Mouse (Mus musculus) limb, embryonic 10.5 days (tissue): ENCODE data around the gene Hist1h2ak. TPM values are rescaled to one million over a fixed set of nuclear protein-coding genes. Genes with fewer than 3 reads are reported as not detected.
"Not testable (repeated sequence)": the region's sequence is repeated elsewhere in the genome, so short reads cannot be mapped to it uniquely, and the experiment has no call there.

Source experiments
- DNase-seq: peaks from one replicate; pipeline ENCODE4 v3.0.0-alpha.2; 2017; ENCODE audit warnings: low spot score
- H3K27ac ChIP-seq: fragments of 300-500 bp; sonication (generic); 2 replicates; pipeline ENCODE4 v1.5.1; 2016; ENCODE audit warnings: mild to moderate bottlenecking
- H3K27me3 ChIP-seq: fragments of 300-500 bp; sonication (generic); 2 replicates; pipeline ENCODE4 v1.6.1; 2016; ENCODE audit warnings: low read depth, mild to moderate bottlenecking; ENCODE audit not compliant: poor library complexity, severe bottlenecking
- H3K36me3 ChIP-seq: fragments of 300-500 bp; sonication (generic); 2 replicates; pipeline ENCODE4 v1.6.1; 2016; ENCODE audit warnings: mild to moderate bottlenecking, moderate library complexity
- H3K4me1 ChIP-seq: fragments of 300-500 bp; sonication (generic); 2 replicates; pipeline ENCODE4 v1.6.1; 2016
- H3K4me3 ChIP-seq: fragments of 300-500 bp; sonication (generic); 2 replicates; pipeline ENCODE4 v1.5.1; 2016; ENCODE audit warnings: mild to moderate bottlenecking, moderate library complexity
- H3K9me3 ChIP-seq: fragments of 300-500 bp; sonication (generic); replicated peaks from 2 replicates; pipeline ENCODE4 v1.6.1; 2016; ENCODE audit warnings: mild to moderate bottlenecking
- WGBS: fragments of 180-500 bp; shearing (Covaris S2); methylation state at CpG from one replicate; pipeline ENCODE4 v1.1.7; 2016; 5-methylcytosine and 5-hydroxymethylcytosine counted together
- polyA plus RNA-seq: library from polyadenylated mRNA; unstranded; fragments of >200 nt; fragmentation: Nextera tagmentation; extraction: Ambion mirVana; gene quantifications from 2 replicates; pipeline ENCODE4 v1.2.1, GENCODE M21; 2016

Hist1h2ak gene
- polyA plus RNA-seq, 1 experiment from 2014 or later: 19.6 TPM

GRCm38 (mm10) chr13:21751417-21751816, 2.2 kb downstream of the Hist1h2ak start:
- Histone ChIP-seq H3K27ac (peak overlapping the region; percentile 92), H3K36me3 (no peaks in the 10 kb centered on the region), H3K4me1 (peaks cover 27% of the 10 kb centered on the region), H3K4me3 (peak overlapping the region; percentile 61; the same call in 1 of the 2 replicates), H3K27me3 (no peaks in the 10 kb centered on the region), H3K9me3 (no peaks in the 10 kb centered on the region)
- no peak for DNase-seq

DNA sequence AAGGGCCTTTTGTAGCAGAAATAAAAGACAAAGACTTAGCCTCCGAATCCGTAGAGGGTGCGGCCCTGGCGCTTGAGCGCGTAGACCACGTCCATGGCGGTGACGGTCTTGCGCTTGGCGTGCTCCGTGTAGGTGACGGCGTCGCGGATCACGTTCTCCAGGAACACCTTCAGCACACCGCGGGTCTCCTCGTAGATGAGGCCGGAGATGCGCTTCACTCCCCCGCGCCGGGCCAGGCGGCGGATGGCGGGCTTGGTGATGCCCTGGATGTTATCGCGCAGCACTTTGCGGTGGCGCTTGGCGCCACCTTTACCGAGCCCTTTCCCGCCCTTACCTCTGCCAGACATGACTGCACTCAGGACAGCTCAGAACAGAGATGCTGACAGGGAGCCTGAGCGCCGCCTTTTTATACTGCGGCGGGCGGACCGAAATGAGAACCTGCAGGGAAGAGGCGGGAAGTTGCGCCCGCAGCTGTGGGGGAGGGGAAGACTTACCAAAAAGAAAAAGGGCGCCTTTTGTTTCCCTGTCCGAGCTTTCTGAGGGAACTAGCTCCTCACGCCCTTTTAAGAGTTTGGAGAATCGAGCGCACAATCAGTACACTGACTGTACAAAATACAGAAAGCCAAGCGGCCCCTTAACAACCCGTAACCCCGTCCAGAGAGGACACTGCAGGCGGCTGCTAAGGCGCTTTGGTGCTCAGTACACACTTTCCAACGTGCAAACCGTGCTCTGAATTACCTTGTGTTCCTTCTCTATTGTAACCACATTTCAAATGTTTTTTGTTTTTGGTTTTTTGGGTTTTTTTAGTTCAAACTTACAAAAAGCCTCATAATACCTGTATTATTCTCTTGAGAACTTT, 3.2 kb downstream of the Hist1h2ak start, which contains the start of gene Hist1h4k:
Gene Hist1h4k, minus strand, starts transcription at position 347 of the 859 bp plus-strand sequence.
- Histone ChIP-seq H3K4me3 (peak within 1 kb of the TSS; percentile 61), H3K27ac (peak within 1 kb of the TSS; percentile 92), H3K4me1 (peaks cover 25% of the 10 kb centered on the region)
- WGBS: under 1% methylated on average over 52 of the region's 56 CpGs
- peak; percentile 97 for DNase-seq
- H3K9me3 ChIP-seq, H3K36me3 ChIP-seq, H3K27me3 ChIP-seq: not testable (repeated sequence)

DNA sequence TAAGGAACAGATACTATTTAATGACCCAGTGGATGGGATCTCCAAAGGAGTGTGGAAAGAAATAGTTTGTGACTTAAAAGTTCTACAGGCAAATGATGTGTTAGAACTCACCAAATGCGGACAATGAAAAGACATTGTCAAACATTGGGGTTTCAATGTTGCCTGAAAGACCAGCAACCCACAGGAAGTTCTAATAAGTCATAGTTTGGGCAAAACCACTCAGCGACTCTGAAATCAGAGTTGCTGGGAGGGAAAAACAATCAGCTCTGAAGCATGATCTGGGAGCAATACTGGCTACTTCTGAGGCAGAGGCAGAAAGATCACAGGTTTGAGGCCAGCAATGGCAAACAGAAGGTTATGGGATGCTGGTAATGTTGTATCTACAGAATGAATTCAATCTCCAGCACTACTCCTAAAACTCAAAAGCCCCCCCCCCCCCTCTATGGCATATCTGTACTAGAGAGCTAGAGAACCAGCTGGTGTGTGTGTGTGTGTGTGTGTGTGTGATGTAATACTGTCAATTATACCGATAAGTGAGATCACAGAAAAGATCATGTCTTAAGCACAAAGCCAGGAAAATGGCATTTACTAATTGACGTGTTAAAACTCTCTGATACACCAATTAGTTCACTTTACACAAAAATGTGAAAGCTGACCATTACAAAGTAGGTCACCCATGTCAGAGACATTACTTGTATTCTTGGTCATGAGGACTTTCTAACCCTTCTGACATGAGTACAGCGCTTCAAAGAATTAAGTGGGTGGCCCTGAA, 4.1 kb downstream of the Hist1h2ak start:
- H3K27ac ChIP-seq: peak overlapping the region; percentile 92
- no peaks in the 10 kb centered on the region for H3K9me3 ChIP-seq
- 8% methylated on average over 5 of the region's 5 CpGs for WGBS
- peak overlapping the region; percentile 61 for H3K4me3 ChIP-seq
- peaks cover 22% of the 10 kb centered on the region for H3K4me1 ChIP-seq
- no peaks in the 10 kb centered on the region for H3K36me3 ChIP-seq
- peak; percentile 64 for DNase-seq
- no peaks in the 10 kb centered on the region for H3K27me3 ChIP-seq

DNA sequence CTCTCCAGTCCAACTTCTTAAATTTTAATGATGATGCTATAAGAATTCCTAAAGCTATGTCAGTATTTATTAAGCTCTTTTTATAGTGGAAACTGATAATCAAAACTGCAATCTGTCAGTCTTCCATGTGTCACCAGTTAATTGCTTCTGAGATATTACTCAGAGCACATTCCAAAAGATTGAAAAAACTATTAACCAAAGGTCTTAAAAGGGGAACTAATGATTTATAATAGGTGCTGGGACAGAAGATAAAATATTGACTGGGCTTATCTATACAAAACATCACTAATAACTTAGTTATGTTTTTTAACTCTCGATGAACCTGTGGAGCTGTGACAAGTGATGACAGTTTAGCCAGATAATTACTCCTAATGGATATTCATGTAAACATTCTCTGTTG, 8.6 kb downstream of the Hist1h2ak start:
- Histone ChIP-seq H3K36me3 (no peaks in the 10 kb centered on the region), H3K27me3 (no peaks in the 10 kb centered on the region), H3K4me1 (0 out of 2 replicates have a peak, but pooled peaks cover 3% of the 10 kb centered on the region), H3K27ac (no peak overlapping the region), H3K4me3 (no peak overlapping the region), H3K9me3 (no peaks in the 10 kb centered on the region)
- 94% methylated on average over 1 of the region's 1 CpGs for WGBS
- DNase-seq: no peak

- Histone ChIP-seq H3K27ac (peak within 1 kb of the TSS; percentile 98), H3K4me1 (peaks cover 13% of the 10 kb centered on the region), H3K4me3 (peak within 1 kb of the TSS; percentile 60)
- not testable (repeated sequence) for H3K9me3 ChIP-seq, H3K36me3 ChIP-seq, H3K27me3 ChIP-seq
- peak; percentile 97 for DNase-seq
- WGBS: under 1% methylated on average over 40 of the region's 56 CpGs
These were observed 18.5 kb downstream of the Hist1h2ak start, which contains the start of gene Hist1h4j for GRCm38 (mm10) chr13:21734906-21735767. Gene Hist1h4j, plus strand, starts transcription at chr13:21735064.

DNA sequence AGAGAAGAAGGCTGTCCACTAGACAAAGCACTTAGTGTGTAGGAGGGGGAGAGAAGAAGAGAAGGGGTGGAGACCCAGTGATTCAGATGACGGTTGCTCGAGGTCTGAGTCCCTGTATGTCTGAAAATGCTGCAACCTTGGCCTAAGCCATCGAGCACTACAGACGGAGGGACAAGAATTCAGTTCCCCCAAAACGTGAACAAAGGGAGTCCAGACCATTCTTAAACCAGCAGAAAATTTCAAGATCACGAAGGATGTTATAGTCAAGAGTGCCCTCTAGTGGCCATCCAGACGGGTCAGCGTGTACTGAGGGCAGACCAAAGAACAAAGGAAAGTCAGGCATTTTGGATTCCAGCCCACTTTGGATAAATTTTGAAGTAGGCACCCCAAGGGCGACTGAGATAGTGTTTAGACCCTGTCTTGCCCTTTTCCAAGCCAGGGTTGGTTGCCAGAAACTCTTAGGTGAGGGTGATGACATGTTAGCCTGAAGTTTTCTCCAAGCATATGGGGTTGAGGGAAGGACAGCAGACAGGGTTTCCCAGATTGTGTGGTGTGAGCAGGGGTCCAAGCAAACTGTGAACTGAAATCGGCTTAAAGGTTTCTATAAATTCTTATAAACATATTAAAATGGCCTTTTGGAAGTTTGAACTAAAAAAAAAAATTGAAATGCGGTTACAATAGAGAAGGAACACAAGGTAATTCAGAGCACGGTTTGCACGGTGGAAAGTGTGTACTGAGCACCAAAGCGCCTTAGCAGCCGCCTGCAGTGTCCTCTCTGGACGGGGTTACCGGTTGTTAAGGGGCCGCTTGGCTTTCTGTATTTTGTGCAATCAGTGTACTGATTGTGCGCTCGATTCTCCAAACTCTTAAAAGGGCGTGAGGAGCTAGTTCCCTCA, 19.4 kb downstream of the Hist1h2ak start:
- WGBS: under 1% methylated on average over 21 of the region's 21 CpGs
- no peaks in the 10 kb centered on the region for H3K36me3 ChIP-seq
- H3K4me1 ChIP-seq: peaks cover 13% of the 10 kb centered on the region
- H3K9me3 ChIP-seq: no peaks in the 10 kb centered on the region
- peak overlapping the region; percentile 98 for H3K27ac ChIP-seq
- peak; percentile 83 for DNase-seq
- no peaks in the 10 kb centered on the region for H3K27me3 ChIP-seq
- H3K4me3 ChIP-seq: peak overlapping the region; percentile 60

DNA sequence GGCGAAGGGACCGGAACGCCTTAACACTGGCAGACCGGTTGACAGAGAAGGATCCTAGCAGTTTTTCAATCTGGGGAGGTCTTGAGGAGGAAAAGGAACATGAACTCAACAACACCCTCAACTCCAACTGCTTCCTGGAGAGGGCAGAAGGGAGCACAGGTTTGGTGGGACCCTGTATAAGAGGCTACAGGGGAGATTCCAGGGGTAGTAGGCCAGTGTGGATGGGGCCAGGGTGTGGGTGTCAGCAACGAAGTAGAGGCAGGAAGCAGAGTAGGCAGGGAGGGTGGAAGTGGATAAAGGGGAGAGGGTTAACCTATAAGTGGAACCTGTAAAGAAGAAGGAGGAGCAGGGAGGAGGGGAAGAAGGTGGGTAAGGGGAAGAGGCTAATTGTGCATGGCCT, 20.2 kb downstream of the Hist1h2ak start:
- 58% methylated on average over 5 of the region's 5 CpGs for WGBS
- Histone ChIP-seq H3K9me3 (no peaks in the 10 kb centered on the region), H3K27ac (peak overlapping the region; percentile 98), H3K36me3 (no peaks in the 10 kb centered on the region), H3K4me1 (peaks cover 13% of the 10 kb centered on the region), H3K4me3 (peak overlapping the region; percentile 60; the same call in 1 of the 2 replicates), H3K27me3 (no peaks in the 10 kb centered on the region)
- DNase-seq: peak; percentile 50

DNA sequence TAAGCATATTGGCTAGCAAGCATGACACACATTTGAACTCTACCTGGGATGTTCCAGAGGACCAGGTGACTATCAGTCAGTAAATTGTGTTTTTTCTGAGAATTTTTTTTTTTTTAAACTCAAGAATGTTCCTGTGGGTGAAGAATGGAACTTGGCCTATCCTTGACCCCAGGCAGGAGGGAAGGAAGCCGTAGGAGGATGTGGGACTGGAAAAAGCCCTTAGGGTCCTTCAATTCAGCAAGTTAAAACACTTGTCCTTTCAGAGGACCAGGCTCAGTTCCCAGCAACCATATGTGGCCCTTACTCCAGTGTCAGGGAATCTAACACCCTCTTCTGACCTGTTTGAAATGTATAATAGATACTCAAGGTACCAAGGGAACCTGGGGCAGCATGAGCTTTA, 24.1 kb downstream of the Hist1h2ak start:
- Histone ChIP-seq H3K27ac (0 out of 2 replicates have a peak overlapping the region, but pooled peaks have one; percentile 7), H3K4me1 (peaks cover 13% of the 10 kb centered on the region), H3K27me3 (no peaks in the 10 kb centered on the region), H3K36me3 (no peaks in the 10 kb centered on the region), H3K4me3 (no peak overlapping the region), H3K9me3 (no peaks in the 10 kb centered on the region)
- DNase-seq: no peak
- WGBS: 64% methylated on average over 1 of the region's 1 CpGs

- no peak overlapping the region for H3K27ac ChIP-seq
- no peak for DNase-seq
- H3K27me3 ChIP-seq: no peaks in the 10 kb centered on the region
- no peak overlapping the region for H3K4me3 ChIP-seq
- H3K36me3 ChIP-seq: no peaks in the 10 kb centered on the region
- WGBS: 18% methylated on average over 11 of the region's 11 CpGs
- H3K4me1 ChIP-seq: peaks cover 3% of the 10 kb centered on the region; the same call in 1 of the 2 replicates
- no peaks in the 10 kb centered on the region for H3K9me3 ChIP-seq
These were observed 25.6 kb downstream of the Hist1h2ak start for GRCm38 (mm10) chr13:21727948-21728572.

- Histone ChIP-seq H3K4me3 (peak overlapping the region; percentile 50), H3K9me3 (no peaks in the 10 kb centered on the region), H3K27ac (peak overlapping the region; percentile 94), H3K4me1 (peaks cover 24% of the 10 kb centered on the region), H3K27me3 (no peaks in the 10 kb centered on the region), H3K36me3 (no peaks in the 10 kb centered on the region)
- 35% methylated on average over 5 of the region's 5 CpGs for WGBS
- peak; percentile 44 for DNase-seq
These were observed 30.4 kb downstream of the Hist1h2ak start for GRCm38 (mm10) chr13:21722993-21723836.
